Mouse (Mus musculus) c-Kit-negative CD71-positive TER-119-positive erythroid progenitor cells, embryonic 14.5 days (primary cell): ENCODE measurements around the gene Rnf152.

Source experiments
- DNase-seq: peaks from one replicate; pipeline ENCODE4 v3.0.0-alpha.2; 2013; ENCODE audit warnings: low read depth, low spot score

Rnf152 gene

DNA sequence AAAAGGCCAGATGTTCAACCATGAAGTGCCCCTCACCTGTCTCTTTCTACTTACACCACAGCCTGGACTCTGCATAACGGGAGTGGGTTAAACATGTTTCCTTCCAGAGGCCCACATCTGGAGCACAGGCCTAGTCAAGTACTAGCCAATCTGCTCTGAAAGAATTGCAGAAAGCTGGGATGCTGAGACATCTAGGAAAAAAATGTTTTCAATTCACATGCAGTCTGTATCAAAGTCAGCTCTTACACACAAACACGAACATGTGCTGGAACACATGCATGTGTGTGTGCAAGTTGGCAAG, 44.0 kb downstream of the Rnf152 start:
- no peak for DNase-seq

DNA sequence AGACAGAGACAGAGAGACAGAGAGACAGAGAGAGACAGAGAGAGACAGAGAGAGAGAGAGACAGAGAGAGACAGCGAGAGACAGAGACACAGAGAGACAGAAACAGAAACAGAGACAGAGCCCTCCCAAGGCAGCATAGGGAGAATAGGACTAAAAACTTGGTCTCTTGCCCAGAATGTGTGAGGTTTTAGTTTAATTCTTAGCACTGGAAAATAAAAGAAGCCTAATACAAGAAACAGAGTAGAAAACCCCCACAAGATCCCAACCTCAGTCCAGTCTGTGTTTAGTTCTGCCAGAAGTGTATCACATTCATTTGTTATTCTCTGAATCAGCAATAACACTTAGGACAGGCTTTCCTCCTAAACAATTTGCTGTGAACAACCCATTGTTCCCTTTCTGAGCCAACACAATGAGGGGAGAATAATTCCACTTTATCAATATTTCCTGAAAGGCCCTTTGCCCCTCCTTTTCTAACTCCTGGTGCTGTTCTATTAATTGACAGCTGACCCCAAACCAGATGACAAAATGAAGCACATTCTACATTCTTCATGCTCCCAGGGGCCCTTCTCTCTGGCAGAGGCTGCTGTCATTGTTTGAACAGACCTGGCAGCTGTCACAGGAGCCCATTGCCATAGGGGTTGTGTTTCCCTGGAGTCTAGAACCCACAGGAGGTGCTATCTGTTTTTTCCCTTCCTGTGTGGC, 44.5 kb downstream of the Rnf152 start:
- DNase-seq = no peak

DNA sequence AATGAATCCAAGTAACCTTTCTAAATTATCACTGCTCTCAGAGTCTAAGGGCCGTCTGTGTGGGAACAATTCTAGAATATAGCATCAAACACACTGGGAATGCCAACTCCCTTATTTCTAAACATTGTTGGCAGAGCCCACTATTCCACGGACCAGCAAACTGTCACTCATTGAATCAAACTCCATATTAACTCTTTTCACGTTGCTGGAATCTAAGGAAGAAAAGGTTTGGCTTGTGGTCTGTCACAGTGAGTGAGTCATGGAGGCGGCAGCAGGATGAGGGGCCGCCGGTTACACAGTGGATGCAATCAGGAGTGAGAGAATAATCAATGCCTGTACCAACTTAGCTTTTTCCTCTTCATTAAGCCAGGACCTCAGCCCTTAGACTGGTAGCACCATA, 54.3 kb downstream of the Rnf152 start:
- DNase-seq = no peak

DNA sequence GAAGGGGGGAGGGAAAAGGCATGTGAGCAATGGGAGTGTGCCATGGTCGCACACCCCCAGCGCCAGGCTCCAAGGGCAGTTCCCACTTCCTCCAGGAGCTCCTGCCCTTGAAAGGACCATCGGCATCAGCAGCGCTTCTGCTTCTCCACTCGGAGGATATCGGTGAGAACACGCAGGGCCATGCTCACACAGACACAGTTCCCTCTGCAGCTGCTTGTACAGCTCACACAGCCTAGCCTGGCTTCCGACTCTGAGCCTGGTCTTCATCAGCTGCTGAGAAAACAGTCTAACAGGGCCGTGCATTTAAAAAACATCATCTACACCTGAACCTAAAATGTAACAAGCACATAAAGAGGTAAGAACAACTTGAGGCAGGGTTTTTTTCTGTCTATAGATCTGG, 54.7 kb downstream of the Rnf152 start:
- DNase-seq = no peak

DNA sequence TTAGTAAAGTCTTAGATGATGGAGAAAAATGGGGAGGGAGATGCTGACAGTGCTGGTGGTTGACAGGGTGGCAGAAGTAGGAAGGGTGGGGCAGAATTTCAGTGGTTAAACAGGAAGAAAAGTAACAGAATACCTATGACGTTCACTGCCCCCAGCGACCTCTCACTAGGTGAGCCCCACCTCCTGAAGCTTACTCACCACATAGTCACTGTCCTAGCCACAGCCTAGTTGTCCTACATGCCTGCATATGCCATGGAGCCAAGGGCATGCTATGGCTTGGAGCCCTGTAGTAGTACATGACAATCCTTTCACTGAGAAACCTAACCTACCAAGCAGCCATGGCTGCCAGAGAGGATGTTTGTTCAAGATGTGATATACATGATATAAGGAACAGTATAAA, 64.7 kb downstream of the Rnf152 start:
- no peak for DNase-seq

DNA sequence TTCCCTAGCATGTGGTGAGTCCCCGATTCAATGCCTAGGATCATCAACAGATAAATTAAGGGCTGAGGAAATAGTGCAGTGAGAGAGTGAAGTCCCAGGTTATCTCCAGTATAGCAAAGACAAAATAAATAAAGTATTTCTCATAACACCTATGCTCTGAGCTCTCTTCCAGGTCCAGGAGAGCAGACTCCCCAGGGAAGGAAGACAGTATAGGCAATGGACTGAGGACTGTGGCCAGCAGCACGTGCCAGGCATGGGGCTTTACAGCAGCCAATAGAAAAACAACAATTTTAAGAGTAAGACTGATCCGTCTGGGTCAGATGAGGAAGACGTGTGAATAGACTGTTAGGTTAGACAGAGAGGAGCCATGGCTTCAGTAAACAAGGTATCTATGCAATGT, 69.0 kb downstream of the Rnf152 start:
- no peak for DNase-seq

DNA sequence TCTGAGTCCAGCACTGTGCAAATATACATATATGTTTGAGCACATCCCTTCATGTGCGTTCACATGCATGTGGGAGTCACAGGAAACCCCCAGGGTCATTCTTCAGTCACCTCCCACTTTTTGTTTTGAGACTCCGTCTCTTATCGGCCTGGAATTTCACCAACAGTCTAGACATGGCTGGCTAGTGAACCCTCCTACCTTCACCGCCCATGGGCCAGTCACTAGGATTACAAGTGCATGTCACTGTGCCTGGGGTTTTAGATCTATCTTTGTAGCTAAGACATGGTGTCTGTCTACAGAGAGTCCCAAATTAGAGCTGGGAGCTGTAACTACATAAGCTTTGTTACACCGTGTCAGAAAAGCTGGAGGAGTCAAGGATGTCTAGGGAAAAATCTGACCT, 69.6 kb downstream of the Rnf152 start:
- DNase-seq = no peak

DNA sequence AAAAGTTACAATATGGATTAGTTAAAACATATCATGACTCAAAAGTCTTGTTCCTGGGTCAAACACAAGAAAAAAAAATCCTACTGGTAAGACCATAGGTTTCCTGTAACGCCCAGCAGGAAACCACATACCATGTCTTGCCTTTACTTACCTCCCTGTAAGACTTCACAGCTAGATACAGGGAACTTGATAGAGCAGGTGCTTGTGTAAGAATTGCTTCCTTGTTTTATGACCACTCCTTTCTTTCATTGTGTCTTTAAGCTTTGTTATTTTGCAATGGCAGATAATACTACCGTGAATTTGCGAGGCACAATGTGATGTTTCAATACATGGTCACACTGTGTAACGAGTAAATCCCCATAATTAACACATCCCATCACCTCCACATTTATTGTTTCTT, 71.5 kb downstream of the Rnf152 start:
- no peak for DNase-seq

DNA sequence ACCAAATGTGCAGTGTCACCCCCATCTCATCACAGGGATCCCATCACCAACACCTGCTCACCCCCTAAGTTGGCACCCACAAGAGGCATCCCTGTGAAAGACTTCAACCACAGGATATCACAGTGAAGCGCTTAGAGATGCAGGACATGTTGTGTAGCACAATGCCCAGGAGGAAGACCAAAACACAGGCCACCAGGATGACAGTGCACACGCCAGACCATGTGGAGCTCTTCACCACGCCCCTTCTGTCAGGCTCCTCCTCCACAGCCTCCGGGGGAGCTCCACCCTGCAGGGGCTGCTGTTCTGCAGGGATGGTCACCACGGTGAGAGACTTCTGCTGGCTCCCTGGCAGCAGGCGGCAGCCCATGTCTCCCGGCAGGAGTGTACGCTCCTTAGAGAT, 72.4 kb downstream of the Rnf152 start:
- DNase-seq = no peak

DNA sequence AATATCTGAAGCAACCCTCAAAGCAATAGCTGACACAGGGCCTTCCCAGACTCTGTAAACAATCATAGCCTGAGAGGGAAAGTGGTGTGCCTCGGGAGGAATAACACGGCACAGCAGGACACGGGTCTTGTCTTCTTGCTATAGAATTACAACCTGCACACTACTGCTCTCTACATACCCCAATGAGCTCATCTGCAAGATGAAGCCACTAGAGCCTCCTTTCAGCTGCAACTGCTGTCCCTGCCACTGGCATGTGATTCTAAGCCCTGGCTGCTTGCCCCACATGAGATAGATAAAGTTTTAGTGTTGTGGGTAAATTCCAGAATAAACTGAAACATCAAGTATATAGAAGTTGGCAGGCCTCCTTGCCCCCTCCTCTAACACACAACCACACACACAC, 75.2 kb downstream of the Rnf152 start:
- DNase-seq = no peak

DNA sequence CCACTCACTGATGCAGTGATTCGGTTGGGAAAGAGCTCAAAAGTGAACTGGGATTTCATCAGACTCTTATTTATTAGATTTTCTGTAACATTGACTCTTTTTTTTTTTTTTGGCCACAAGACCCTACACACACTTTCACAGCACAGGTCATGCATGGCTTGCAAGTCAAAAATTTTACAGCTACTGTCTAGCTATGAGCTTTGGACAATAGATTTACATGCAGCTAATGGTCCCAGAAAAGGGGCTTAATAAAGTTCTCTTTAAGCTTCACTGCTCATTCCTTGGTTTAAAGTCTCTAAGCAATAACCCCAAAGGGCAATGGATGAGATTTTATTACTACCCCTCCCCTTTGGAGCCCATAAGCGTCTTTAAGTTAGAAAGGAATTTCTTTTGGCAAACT, 76.3 kb downstream of the Rnf152 start:
- no peak for DNase-seq

DNA sequence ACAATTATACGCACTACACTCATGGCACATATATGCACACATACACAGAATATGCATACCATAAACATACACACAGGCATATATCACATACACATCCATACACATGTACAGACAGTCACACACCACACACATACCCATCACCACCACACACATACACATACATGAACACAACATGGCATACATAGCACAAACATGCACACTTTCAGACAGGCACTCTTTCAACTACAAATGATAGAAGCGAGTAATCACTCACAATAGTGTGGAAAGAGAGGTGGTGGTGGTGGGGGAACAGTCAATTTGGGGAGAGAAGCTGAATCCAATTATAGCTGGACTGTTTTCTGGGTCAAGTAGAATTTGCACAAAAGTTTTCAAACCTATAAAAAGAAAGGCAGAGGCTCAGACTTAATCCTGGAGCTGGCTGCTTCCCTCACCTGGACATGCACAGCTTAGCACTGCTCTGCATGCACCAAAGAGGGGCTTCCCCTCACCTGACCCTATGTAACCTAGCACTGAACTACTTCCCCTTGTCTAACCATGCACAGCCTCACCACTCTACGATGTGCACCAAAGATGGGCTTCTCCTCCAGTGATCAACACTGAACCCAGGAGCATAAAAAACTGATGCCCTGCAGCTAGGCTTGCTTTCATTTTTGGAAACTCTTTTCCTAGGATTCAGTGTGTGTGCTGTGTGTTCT, 81.9 kb downstream of the Rnf152 start:
- no peak for DNase-seq

DNA sequence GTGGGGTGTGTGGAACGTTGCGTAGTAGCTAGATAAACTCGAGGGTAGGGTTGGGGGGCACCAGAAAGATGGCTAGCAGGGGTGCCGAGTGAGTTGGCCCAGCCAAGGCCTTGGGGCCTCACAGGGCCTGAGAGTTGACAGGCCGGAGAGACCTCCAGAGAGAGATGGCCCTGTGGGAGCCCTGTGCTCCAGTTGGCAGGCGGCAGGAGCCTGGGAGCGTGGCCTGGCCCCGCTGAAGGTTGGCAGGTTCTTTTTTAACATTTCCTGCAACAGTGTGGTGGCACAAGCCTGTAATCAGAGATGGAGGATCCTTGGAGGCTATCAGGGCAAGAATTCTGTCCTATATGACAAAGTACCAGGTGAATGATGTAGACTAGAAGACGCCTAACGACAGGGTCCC, 85.4 kb downstream of the Rnf152 start:
- no peak for DNase-seq

DNA sequence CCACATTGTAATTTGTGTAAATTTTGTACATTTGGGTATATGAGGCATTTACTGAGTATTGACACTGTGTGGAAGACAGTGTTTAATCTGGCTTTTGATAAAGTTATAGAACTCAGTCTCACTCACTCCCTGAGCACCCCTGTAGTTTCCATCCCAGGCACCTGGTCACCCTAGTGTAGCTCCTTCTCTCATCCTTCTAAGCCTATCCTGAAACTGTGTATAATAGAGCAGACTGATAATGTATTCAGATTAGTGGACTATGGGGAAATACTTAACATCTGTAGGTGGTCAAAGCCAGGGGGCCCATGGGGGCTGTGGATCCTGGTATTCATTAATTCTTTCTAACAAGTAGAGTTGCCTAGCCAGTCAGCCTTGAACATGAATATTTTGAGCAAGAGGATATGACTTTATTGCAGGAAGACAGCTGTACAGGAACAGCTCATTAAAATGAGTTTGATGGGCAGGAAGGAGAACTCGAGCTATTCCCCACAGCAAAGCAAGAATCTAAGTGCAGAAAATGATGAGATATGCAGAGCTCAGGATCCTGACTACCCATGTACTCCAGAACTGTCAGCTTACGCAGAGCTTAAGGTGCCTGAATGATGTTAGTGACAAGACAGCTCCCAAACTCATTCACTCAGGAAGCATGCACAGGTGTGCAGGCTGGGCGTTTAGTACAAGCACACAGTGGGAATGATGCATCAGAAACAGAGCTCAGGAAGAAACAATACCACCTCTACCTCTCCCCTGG, 93.1 kb downstream of the Rnf152 start:
- no peak for DNase-seq

DNA sequence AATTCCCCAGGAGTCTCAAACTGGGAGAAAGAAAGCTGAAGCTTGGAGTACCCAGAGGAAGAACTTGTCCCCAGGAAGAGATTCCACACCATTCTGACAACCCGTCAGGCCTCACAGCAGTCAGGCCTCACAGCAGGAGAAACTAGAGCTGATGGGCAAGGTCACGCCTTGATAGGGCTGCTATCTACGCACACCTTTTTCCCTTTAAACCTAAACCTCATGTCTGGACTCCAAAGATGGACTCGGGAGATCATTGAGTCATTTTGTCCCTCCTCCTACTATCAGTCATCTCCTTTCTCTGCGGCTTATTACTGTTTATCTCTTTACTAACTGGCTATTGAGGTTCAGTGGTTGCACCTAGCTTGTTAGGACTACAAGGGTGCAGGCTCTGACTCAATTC, 96.3 kb downstream of the Rnf152 start:
- no peak for DNase-seq

DNA sequence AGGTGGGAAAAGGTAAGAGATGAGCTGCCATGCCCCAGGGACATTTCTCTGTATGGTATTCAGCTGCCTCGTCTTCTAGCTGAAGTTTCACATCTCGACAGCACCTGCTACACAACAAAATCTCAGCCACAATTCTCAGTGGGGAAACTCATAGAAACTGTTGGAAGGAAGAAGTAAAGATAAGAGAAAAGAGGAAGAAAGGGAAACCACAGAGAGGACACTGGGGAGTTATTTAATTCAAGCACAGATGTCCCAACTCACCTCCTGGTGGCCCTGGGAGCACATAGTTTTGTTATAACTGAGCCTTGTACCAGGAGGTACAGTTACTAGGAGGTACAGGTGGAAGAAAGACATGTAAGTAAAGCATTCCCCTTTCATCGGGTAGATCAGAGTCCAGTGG, 99.3 kb downstream of the Rnf152 start:
- DNase-seq = no peak

DNA sequence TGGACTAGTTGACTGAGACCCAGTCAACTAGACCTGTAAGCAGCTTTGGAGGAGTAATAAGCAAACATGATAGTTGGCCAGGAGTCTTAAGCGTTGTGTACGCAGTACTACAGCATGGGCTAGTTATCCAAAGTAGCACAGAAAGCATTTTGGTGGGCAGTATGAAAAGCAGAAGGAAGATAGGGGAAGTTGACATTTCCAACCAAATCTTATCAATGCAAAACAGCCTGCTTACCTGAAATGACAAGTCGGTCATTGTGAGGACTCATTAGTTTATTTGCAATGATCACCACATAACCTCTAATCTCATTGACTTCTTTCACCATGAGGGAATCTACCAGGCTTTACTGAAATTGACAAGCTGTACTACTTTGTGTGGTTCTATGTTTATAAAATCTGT, 107.3 kb downstream of the Rnf152 start:
- no peak for DNase-seq

DNA sequence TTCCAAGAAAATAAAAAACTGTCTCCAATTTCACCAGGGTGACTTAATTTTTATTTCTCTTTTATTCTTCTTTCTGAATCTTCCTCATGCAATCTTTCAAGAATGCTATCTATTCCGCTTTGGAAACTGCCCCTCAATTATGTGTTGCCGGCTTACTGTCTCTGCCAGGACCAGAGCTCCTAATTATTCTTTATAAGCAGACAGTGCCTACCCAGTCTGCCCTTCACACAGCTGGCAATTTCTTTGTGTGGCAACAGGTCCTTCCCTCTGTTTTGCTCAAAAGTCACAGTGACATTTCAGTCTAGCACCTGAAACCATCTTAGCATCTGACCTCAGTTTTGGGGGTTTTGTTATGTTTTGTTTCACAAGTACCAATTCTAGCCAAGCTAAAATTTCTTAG, 109.9 kb downstream of the Rnf152 start:
- no peak for DNase-seq

DNA sequence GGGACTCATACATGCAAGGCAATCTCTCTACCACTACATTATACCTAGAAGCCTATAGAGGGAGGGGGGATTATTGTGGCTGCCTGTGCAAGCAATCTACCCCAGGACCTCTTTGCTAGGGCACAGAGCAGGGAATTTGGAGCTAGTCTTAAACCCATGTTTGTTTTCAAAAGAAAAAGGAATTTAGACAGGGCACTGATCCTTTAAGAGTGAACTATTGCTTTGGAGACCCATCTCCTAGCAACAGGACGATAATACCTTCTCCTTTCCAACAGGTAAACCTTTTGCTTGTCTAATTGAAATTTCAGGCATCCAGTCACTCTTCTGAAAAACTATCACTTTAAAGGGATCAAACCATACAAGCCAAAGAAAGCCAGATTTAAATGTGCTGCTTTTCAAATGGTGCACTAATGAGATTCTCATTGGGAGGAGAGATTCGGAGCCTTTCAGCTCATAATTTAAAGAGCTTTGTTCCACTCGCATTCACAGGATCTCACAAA, 110.4 kb downstream of the Rnf152 start:
- DNase-seq = no peak

DNA sequence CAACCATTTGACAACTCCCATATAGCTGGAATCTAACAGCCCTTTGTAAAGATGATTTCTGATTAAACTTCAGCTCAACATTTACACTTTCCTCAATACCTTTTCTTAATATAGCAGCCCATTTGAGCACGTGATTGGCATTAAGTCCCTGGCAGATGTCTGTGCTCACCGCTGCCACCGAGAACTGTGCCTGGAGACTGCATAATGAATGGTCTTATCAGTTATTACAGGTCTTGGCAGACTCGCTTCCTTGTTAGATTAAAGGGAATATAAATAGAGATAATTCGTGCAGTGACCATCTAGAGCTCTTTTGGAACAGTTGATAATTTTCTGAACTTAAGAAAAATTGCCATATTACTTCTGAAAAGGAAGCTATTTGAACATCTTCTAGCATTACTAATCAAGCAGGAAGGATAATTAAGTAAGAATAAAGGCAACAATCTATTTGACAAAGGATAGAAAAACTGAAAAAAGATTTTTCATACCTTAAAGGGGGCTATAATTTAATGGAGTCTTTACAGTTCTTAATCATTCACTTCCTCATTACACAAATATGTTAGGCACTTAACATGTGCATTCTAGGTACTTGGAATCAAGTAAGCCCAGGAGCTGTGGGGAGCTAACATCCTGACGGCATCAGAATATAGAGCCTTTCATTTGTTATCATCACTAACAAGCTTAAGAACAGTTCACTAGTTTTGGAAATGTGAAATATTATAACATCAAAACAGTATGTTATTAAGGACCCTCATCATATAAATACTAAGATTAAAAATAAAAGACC, 113.0 kb downstream of the Rnf152 start:
- no peak for DNase-seq

DNA sequence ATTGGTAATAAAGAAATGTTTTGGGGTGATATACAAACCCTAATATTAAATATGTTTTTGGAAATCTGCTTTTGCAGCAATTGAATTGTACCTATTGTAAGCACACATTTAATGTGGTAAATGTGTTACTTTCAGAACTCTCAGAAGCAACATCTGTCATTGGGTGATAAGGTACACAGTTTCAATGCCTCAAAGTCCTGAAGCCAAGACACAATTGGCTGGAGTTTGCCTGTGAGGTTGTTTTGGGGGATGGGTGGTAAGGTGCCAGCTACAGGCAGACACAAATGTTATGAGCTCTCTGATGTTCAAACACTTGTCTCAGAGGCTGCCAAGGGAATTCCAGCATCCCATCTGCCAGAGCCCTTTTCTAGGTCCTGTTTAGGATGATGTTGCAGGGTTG, 116.3 kb downstream of the Rnf152 start:
- DNase-seq = no peak
